In the genomic region with DNA sequence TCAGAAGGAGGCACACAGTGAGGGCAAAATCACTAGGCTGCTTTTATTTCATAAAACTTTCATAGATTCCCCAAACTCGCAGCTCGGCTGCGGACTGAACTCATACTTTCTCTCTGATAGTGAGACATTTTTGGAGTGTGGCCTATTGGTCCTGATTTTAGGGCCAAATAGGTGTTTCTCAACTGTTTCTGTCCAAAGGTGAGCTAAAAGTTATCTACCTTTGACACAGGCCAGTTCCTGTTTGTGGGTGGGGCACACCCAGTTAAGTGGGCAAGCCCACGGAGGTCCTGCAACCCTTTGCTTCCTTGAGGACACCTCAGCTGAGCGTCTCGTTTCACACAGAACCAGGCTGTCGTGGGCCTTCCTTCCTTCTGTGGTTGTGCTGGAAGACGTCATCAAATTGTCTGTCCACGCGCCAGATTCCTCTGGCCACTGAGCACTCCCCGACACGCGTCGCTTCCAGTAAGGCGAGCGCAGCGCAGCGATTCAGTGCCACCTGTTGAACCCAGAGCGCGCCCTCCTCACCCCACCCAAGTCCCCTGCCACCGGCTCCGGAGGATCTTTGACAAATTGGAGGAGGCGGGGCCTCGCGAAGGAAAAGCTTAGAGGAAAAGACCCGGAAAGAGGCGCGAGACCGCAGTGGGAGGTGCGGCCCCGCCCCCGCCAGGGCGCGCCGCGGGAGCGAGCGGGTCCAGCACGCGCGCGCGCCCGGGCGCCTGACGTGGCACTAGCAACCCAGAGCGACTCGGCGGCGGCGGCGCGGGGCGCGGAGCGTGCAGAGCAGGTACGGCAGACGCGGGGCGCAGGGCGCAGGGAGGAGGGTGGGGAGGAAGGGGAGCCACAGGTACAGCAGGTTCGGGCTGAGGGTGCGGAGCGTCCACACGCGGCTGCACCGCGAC, we compare ENCODE assay signal across 8 mouse cellular contexts. TPM values are rescaled to one million over a fixed set of nuclear protein-coding genes. Genes with fewer than 3 reads are reported as not detected.
DNase-seq lines count a peak whose midpoint lies in the region; ATAC-seq and TF ChIP-seq lines count a peak whose summit lies in the region.

A gene (plus strand): TSS at position 703 of the 899 bp plus-strand sequence.

- 3% methylated on average over 68 of the region's 68 CpGs for WGBS in forebrain, embryonic 16.5 days
- WGBS in neural tube, embryonic 14.5 days, result 3% methylated on average over 66 of the region's 68 CpGs

- H3K9me3 ChIP-seq in ES-Bruce4 (replicated peaks; ENCODE audit: control insufficient read depth, insufficient read depth, low read length, poor library complexity, severe bottlenecking), result no peaks in the 10 kb centered on the region
- no peaks in the 10 kb centered on the region for H3K9me3 ChIP-seq in forebrain, embryonic 16.5 days (ENCODE audit: control insufficient read depth, low read length)
- no peaks in the 10 kb centered on the region for H3K9me3 ChIP-seq in neural tube, embryonic 14.5 days (ENCODE audit: control insufficient read depth, low read length)

- H3K4me2 ChIP-seq in forebrain, embryonic 16.5 days (ENCODE audit: low read length), result peak within 1 kb of the TSS; percentile 75
- peak within 1 kb of the TSS; percentile 61 for H3K4me2 ChIP-seq in neural tube, embryonic 14.5 days (ENCODE audit: low read depth, low read length)

- no peak for TF ChIP-seq POLR2A in ES-Bruce4 (IDR thresholded peaks at IDR 0.05; ENCODE audit: insufficient read depth, low read length)
- TF ChIP-seq POLR2A in testis, adult 2 months (IDR thresholded peaks at IDR 0.05; ENCODE audit: control insufficient read depth, low read depth, low read length), result no peak

- peak; percentile 93 for ATAC-seq in forebrain, embryonic 16.5 days
- ATAC-seq in neural tube, embryonic 14.5 days (ENCODE audit: low read depth), result peak; percentile 96

- intact Hi-C loops in heart, postnatal 25 days (cut with DNase I), result loop anchor here (2.0 kb wide), 1 partner anchor 30 kb away; a partner anchor contains a TSS

- H3K27me3 ChIP-seq in ES-Bruce4 (ENCODE audit: control insufficient read depth, insufficient read depth, low read length, poor library complexity, severe bottlenecking), result no peaks in the 10 kb centered on the region
- H3K27me3 ChIP-seq in forebrain, embryonic 16.5 days (replicated peaks; ENCODE audit: control insufficient read depth, insufficient read depth, low read length), result 0 out of 2 replicates have a peak, but pooled peaks cover 2% of the 10 kb centered on the region
- peaks cover 9% of the 10 kb centered on the region for H3K27me3 ChIP-seq in neural tube, embryonic 14.5 days (ENCODE audit: control insufficient read depth, insufficient read depth, low read length)
- no peaks in the 10 kb centered on the region for H3K27me3 ChIP-seq in testis, adult 2 months (ENCODE audit: control insufficient read depth, insufficient read depth, low read length)

- peak; percentile 74 for DNase-seq in cerebellum, adult 11-12 months
- DNase-seq in heart, postnatal 25 days (ENCODE audit: low spot score), result peak; percentile 84
- DNase-seq in layer of hippocampus, adult 18-20 months (ENCODE audit: low spot score in 2 of 2), result peak; percentile 66 to 87
- peak; percentile 87 to 88 for DNase-seq in lung, adult 18-20 months

- TF ChIP-seq EP300 in ES-Bruce4 (IDR thresholded peaks at IDR 0.05; ENCODE audit: insufficient read depth, low read depth, low read length), result no peak

- H3K4me1 ChIP-seq in ES-Bruce4 (ENCODE audit: control insufficient read depth, insufficient read depth, low read length), result no peaks in the 10 kb centered on the region
- H3K4me1 ChIP-seq in forebrain, embryonic 16.5 days (replicated peaks; ENCODE audit: control insufficient read depth, insufficient read depth, low read length), result peaks cover 11% of the 10 kb centered on the region
- H3K4me1 ChIP-seq in neural tube, embryonic 14.5 days (ENCODE audit: control insufficient read depth, insufficient read depth, low read length), result 0 out of 2 replicates have a peak, but pooled peaks cover 2% of the 10 kb centered on the region
- H3K4me1 ChIP-seq in testis, adult 2 months (ENCODE audit: control insufficient read depth, insufficient read depth, low read length), result peaks cover 9% of the 10 kb centered on the region

- peaks cover 5% of the 10 kb centered on the region for H3K36me3 ChIP-seq in ES-Bruce4 (ENCODE audit: control insufficient read depth, insufficient read depth, low read length, poor library complexity, severe bottlenecking)
- no peaks in the 10 kb centered on the region for H3K36me3 ChIP-seq in forebrain, embryonic 16.5 days (ENCODE audit: control insufficient read depth, insufficient read depth)
- no peaks in the 10 kb centered on the region for H3K36me3 ChIP-seq in neural tube, embryonic 14.5 days (ENCODE audit: control insufficient read depth, insufficient read depth, low read length)
- no peaks in the 10 kb centered on the region for H3K36me3 ChIP-seq in testis, adult 2 months (ENCODE audit: control insufficient read depth, insufficient read depth, low read length)

- no peak for TF ChIP-seq CTCF in ES-Bruce4 (IDR thresholded peaks at IDR 0.05; ENCODE audit: low read depth, low read length)
- TF ChIP-seq CTCF in testis, adult 2 months (IDR thresholded peaks at IDR 0.05; ENCODE audit: control insufficient read depth, insufficient read depth, insufficient replicate concordance, low read depth, low read length), result no peak

- H3K4me3 ChIP-seq in ES-Bruce4 (ENCODE audit: low read depth, low read length), result peak within 1 kb of the TSS; percentile 66
- H3K4me3 ChIP-seq in forebrain, embryonic 16.5 days (replicated peaks; ENCODE audit: low read length), result peak within 1 kb of the TSS; percentile 74
- H3K4me3 ChIP-seq in neural tube, embryonic 14.5 days (ENCODE audit: low read depth, low read length), result peak within 1 kb of the TSS; percentile 51
- peak within 1 kb of the TSS; percentile 92 for H3K4me3 ChIP-seq in testis, adult 2 months (ENCODE audit: control insufficient read depth, low read depth, low read length)

- H3K27ac ChIP-seq in ES-Bruce4 (ENCODE audit: insufficient read depth, low read length), result no peak within 1 kb of the TSS
- peak within 1 kb of the TSS; percentile 44; the same call in 1 of the 2 replicates for H3K27ac ChIP-seq in forebrain, embryonic 16.5 days (ENCODE audit: low read length)
- H3K27ac ChIP-seq in neural tube, embryonic 14.5 days (ENCODE audit: low read depth, low read length), result no peak within 1 kb of the TSS
- H3K27ac ChIP-seq in testis, adult 2 months (ENCODE audit: control insufficient read depth, insufficient read depth, low read depth, low read length), result peak within 1 kb of the TSS; percentile 51

- peak within 1 kb of the TSS; percentile 29 for H3K9ac ChIP-seq in ES-Bruce4 (ENCODE audit: low read depth, poor library complexity, severe bottlenecking)
- peak within 1 kb of the TSS; percentile 65 for H3K9ac ChIP-seq in forebrain, embryonic 16.5 days (replicated peaks; ENCODE audit: low read depth, low read length)
- peak within 1 kb of the TSS; percentile 56 for H3K9ac ChIP-seq in neural tube, embryonic 14.5 days (replicated peaks; ENCODE audit: low read depth, low read length)

RNA-seq across cellular contexts. Expression of the gene that starts here (rescaled TPM):
- polyA plus RNA-seq in ES-Bruce4 (2011; ENCODE audit: insufficient read depth, insufficient read length, low read depth, missing spikeins), result 26.6 and 31.4 TPM in 2 replicates
- 20.6 and 27.1 TPM in 2 replicates for polyA plus RNA-seq in forebrain, embryonic 16.5 days (2015; fragmentation: Nextera tagmentation; extraction: Ambion mirVana)
- 10 to 100 TPM; 41.4 to 41.8 TPM for total RNA-seq in heart, postnatal 25 days (2021)
- total RNA-seq in layer of hippocampus, adult 18-20 months (2021), result 10 to 100 TPM; 22.0 to 24.2 TPM
- polyA plus RNA-seq in neural tube, embryonic 14.5 days (2014; fragmentation: Nextera tagmentation; extraction: Ambion mirVana), result 10.2 and 20.4 TPM in 2 replicates
- polyA plus RNA-seq in testis, adult 2 months (2012; rRNA removed), result 3.3 and 5.3 TPM in 2 replicates

Comparison
In these comparisons a context has a peak if more than half of its experiments do, and no peak if none do; other contexts are left out.
1. H3K27ac ChIP-seq: peak in forebrain, embryonic 16.5 days (single experiment) and testis, adult 2 months (single experiment); none in ES-Bruce4 (single experiment) and neural tube, embryonic 14.5 days (single experiment).
2. Peak in every context shown above with its lines, with median percentiles within 50 percentile points of each other: H3K4me3 ChIP-seq, H3K9ac ChIP-seq and DNase-seq.